Mouse (Mus musculus) kidney, embryonic 14.5 days (tissue): ENCODE results near the gene Slfn5. TPM values are rescaled to one million over a fixed set of nuclear protein-coding genes. Genes with fewer than 3 reads are reported as not detected.
"Not testable (repeated sequence)": the region's sequence is repeated elsewhere in the genome, so short reads cannot be mapped to it uniquely, and the experiment has no call there.

Experiments used
- ATAC-seq: fragments of 200-750 bp; cut with Nextera tagmentation; 2 replicates; pipeline ENCODE4 v1.8.0; 2017; ENCODE audit warnings: moderate number of reproducible peaks, mild to moderate bottlenecking, moderate TSS enrichment, moderate library complexity; ENCODE audit not compliant: low FRiP score, low TSS enrichment
- H3K27ac ChIP-seq: fragments of 300-500 bp; sonication (generic); 2 replicates; pipeline ENCODE4 v1.5.1; 2014; ENCODE audit warnings: low read depth, mild to moderate bottlenecking, low read length, moderate library complexity, mixed read lengths
- H3K27me3 ChIP-seq: fragments of 300-500 bp; sonication (generic); 2 replicates; pipeline ENCODE4 v1.6.1; 2014; ENCODE audit warnings: mild to moderate bottlenecking, low read length; ENCODE audit not compliant: control insufficient read depth, insufficient read depth
- H3K36me3 ChIP-seq: fragments of 300-500 bp; sonication (generic); 2 replicates; pipeline ENCODE4 v1.6.1; 2014; ENCODE audit warnings: low read length, mixed read lengths; ENCODE audit not compliant: control insufficient read depth, insufficient read depth
- H3K4me1 ChIP-seq: fragments of 300-500 bp; sonication (generic); 2 replicates; pipeline ENCODE4 v1.6.1; 2014; ENCODE audit warnings: low read length, mixed read lengths; ENCODE audit not compliant: control insufficient read depth, insufficient read depth
- H3K4me2 ChIP-seq: fragments of 300-500 bp; sonication (generic); replicated peaks from 2 replicates; pipeline ENCODE4 v1.6.1; 2014; ENCODE audit warnings: low read depth, mild to moderate bottlenecking, low read length
- H3K4me3 ChIP-seq: fragments of 300-500 bp; sonication (generic); 2 replicates; pipeline ENCODE4 v1.5.1; 2014; ENCODE audit warnings: mild to moderate bottlenecking, low read length
- H3K9ac ChIP-seq: fragments of 300-500 bp; sonication (generic); 2 replicates; pipeline ENCODE4 v1.6.1; 2014; ENCODE audit warnings: low read depth, mild to moderate bottlenecking, low read length, moderate library complexity
- H3K9me3 ChIP-seq: fragments of 300-500 bp; sonication (generic); 2 replicates; pipeline ENCODE4 v1.6.1; 2016; ENCODE audit warnings: low read length; ENCODE audit not compliant: control insufficient read depth
- WGBS: fragments of 180-500 bp; shearing (Covaris S2); extraction: QIAGEN DNeasy Blood & Tissue Kit; methylation state at CpG from one replicate; pipeline ENCODE4 v1.1.7; 2014; 5-methylcytosine and 5-hydroxymethylcytosine counted together
- polyA plus RNA-seq: library from polyadenylated mRNA; unstranded; fragments of >200 nt; fragmentation: Nextera tagmentation; extraction: Ambion mirVana; gene quantifications from 2 replicates; pipeline ENCODE4 v1.2.1, GENCODE M21; 2014

Gene Slfn5
- polyA plus RNA-seq, 1 experiment from 2014 or later, result 6.0 TPM

- peak overlapping the region; percentile 52 for H3K9ac ChIP-seq
- not testable (repeated sequence) for H3K4me1 ChIP-seq, H3K27ac ChIP-seq, H3K9me3 ChIP-seq, ATAC-seq, H3K36me3 ChIP-seq
- H3K4me3 ChIP-seq, result peak overlapping the region; percentile 51
- H3K27me3 ChIP-seq, result peaks cover 51% of the 10 kb centered on the region
- H3K4me2 ChIP-seq, result peak overlapping the region; percentile 87
- WGBS, result under 1% methylated on average over 80 of the region's 119 CpGs
Measured at GRCm38 (mm10) chr11:82931671-82932450, 19.3 kb upstream of the Slfn5 start.

GRCm38 (mm10) chr11:82933186-82933585 is 18.0 kb upstream of the Slfn5 start:
- peak overlapping the region; percentile 87 for H3K4me2 ChIP-seq
- H3K4me1 ChIP-seq, result 0 out of 2 replicates have a peak, but pooled peaks cover 5% of the 10 kb centered on the region
- H3K27me3 ChIP-seq, result peaks cover 62% of the 10 kb centered on the region
- H3K9me3 ChIP-seq, result no peaks in the 10 kb centered on the region
- WGBS, result 3% methylated on average over 29 of the region's 29 CpGs
- peak overlapping the region; percentile 47 for H3K9ac ChIP-seq
- peak overlapping the region; percentile 51 for H3K4me3 ChIP-seq
- H3K36me3 ChIP-seq, result no peaks in the 10 kb centered on the region
- H3K27ac ChIP-seq, result no peak overlapping the region
- ATAC-seq, result no peak

GRCm38 (mm10) chr11:82943336-82943735 is 7.8 kb upstream of the Slfn5 start:
- Histone ChIP-seq H3K4me2 (no peak overlapping the region), H3K9me3 (no peaks in the 10 kb centered on the region), H3K27me3 (peaks cover under 1% of the 10 kb centered on the region), H3K4me1 (no peaks in the 10 kb centered on the region), H3K27ac (no peak overlapping the region), H3K36me3 (no peaks in the 10 kb centered on the region), H3K4me3 (no peak overlapping the region), H3K9ac (no peak overlapping the region)
- no peak for ATAC-seq
- WGBS, result 57% methylated on average over 6 of the region's 6 CpGs

GRCm38 (mm10) chr11:82945636-82946035 is 5.5 kb upstream of the Slfn5 start:
- Histone ChIP-seq H3K9ac (no peak overlapping the region), H3K9me3 (no peaks in the 10 kb centered on the region), H3K4me3 (no peak overlapping the region), H3K27ac (no peak overlapping the region), H3K36me3 (no peaks in the 10 kb centered on the region), H3K27me3 (peaks cover 4% of the 10 kb centered on the region), H3K4me2 (no peak overlapping the region), H3K4me1 (no peaks in the 10 kb centered on the region)
- ATAC-seq, result no peak
- WGBS, result 71% methylated on average over 2 of the region's 2 CpGs

DNA sequence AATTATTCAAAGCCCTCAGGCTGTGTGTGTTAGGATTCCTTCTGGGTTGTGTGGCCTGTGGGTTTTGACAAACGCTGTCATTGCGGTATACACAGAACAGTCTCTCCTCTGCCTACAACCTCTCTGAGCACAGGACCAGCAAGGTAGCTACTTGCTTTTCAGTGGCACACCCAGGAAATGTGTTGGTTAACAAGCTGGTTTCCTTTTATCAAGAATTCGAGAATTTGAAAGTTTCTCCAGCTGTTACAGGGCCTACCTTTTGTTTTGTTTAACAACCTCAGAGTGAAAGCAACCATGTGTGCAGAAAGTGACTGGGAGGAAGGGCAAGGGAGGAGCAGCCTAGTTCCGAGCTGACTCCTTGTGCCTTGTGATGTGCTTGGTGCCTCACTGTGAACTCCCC is 3.7 kb upstream of the Slfn5 start:
- no peak for ATAC-seq
- H3K9me3 ChIP-seq, result no peaks in the 10 kb centered on the region
- 43% methylated on average over 4 of the region's 4 CpGs for WGBS
- H3K4me2 ChIP-seq, result no peak overlapping the region
- no peak overlapping the region for H3K4me3 ChIP-seq
- no peaks in the 10 kb centered on the region for H3K36me3 ChIP-seq
- H3K4me1 ChIP-seq, result no peaks in the 10 kb centered on the region
- no peak overlapping the region for H3K9ac ChIP-seq
- no peak overlapping the region for H3K27ac ChIP-seq
- H3K27me3 ChIP-seq, result peaks cover 15% of the 10 kb centered on the region

GRCm38 (mm10) chr11:82949036-82949435 is 2.1 kb upstream of the Slfn5 start:
- H3K4me1 ChIP-seq, result no peaks in the 10 kb centered on the region
- 73% methylated on average over 9 of the region's 9 CpGs for WGBS
- H3K27ac ChIP-seq, result no peak overlapping the region
- H3K9me3 ChIP-seq, result no peaks in the 10 kb centered on the region
- ATAC-seq, result no peak
- no peaks in the 10 kb centered on the region for H3K36me3 ChIP-seq
- no peak overlapping the region for H3K4me3 ChIP-seq
- no peak overlapping the region for H3K9ac ChIP-seq
- peaks cover 21% of the 10 kb centered on the region for H3K27me3 ChIP-seq
- H3K4me2 ChIP-seq, result no peak overlapping the region

- Histone ChIP-seq H3K4me2 (peak overlapping the region; percentile 31), H3K9me3 (no peaks in the 10 kb centered on the region), H3K4me1 (no peaks in the 10 kb centered on the region), H3K27me3 (peaks cover 21% of the 10 kb centered on the region), H3K4me3 (peak overlapping the region; percentile 18), H3K9ac (no peak overlapping the region), H3K36me3 (no peaks in the 10 kb centered on the region), H3K27ac (no peak overlapping the region)
- ATAC-seq, result peak; percentile 79; the same call in 1 of the 2 replicates
- 5% methylated on average over 28 of the region's 28 CpGs for WGBS
Measured at GRCm38 (mm10) chr11:82951865-82952611, 889 bp downstream of the Slfn5 start.

DNA sequence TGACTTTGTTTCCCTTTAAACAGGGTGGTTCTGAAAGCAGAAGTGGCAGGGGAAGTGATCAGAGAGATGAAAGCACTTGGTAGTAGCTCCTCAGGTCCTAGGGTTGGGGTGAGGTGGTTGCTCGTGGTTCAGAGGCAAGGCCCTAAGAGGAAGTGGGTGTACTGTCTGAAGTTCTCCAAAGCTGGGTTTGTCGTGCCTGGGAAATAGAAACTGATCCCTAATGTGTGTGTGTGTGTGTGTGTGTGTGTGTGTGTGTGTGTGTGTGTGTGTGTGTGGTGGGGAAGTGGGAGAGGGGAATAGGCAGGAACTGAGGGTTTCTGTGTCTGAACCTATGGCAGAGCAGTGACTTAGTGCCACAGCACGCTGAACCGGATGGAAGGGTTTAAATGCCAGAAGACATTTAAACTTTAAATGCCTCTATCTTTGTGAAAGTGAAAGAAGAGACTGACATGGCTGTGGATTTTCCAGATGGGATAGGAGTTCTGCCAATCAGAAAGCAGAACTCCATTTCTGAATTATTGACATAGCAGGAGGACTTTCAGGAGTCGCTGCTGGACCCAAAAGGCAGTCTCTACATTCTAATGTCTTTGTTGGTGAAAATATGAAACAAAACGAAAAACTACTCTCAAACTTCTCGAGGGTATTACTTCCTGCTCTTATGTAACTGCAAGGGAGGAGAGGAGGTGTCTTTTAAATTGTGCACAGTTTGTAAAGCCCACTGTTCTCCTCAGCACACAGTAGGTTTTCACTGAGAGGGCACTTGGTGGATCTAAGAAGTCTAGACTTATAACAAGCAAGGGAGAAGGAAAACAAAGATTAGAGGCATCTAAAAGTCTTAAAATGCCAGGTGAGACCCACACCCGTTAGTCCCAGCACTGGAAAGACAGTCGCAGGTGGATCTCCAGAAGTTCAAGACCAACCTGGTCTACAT is 1.7 kb downstream of the Slfn5 start:
- no peaks in the 10 kb centered on the region for H3K36me3 ChIP-seq
- peaks cover 21% of the 10 kb centered on the region for H3K27me3 ChIP-seq
- peak overlapping the region; percentile 18; the same call in 1 of the 2 replicates for H3K4me3 ChIP-seq
- H3K4me1 ChIP-seq, result no peaks in the 10 kb centered on the region
- ATAC-seq, result no peak
- no peaks in the 10 kb centered on the region for H3K9me3 ChIP-seq
- peak overlapping the region; percentile 31; the same call in 1 of the 2 replicates for H3K4me2 ChIP-seq
- WGBS, result 62% methylated on average over 9 of the region's 9 CpGs
- H3K27ac ChIP-seq, result no peak overlapping the region
- no peak overlapping the region for H3K9ac ChIP-seq
